Mouse (Mus musculus): ENCODE measurements around the gene Pdap1. TPM values are rescaled to one million over a fixed set of nuclear protein-coding genes. Genes with fewer than 3 reads are reported as not detected.
A peak's percentile ranks its signal among the peaks of the same experiment; 100 is the strongest.
"Not testable (repeated sequence)": the region's sequence is repeated elsewhere in the genome, so short reads cannot be mapped to it uniquely, and the experiment has no call there.

Pdap1 gene
- polyA plus RNA-seq, 1 experiment from 2014 or later = 151 TPM

DNA sequence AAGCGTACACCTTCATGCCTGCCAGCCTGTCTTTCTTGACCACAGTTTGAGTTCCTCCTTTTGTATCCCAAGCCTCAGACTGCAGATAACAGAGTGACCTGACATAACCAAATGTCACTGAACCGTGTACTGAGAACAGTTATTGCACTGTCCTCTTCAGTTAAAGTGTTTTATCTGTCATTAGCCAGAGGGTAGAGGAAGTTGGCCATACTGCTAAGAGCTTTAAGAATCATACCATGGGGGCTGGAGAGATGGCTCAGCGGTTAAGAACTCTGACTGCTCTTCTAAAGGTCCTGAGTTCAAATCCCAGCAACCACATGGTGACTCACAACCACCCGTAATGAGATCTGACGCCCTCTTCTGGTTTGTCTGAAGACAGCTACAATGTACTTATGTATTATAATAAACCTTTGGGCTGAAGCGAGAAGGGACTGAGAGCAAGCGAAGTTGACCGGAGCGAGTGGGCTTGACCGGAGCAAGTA lies 41.7 kb downstream of the Pdap1 start:
- Histone ChIP-seq H3K9me3 (no peaks in the 10 kb centered on the region), H3K27me3 (ENCODE audit: poor library complexity, severe bottlenecking) (no peaks in the 10 kb centered on the region), H3K27ac (no peak overlapping the region), H3K4me3 (no peak overlapping the region), H3K36me3 (replicated peaks) (peaks cover 98% of the 10 kb centered on the region), H3K4me1 (no peaks in the 10 kb centered on the region)
- DNase-seq (ENCODE audit: extremely low spot score, low spot score) = no peak
- WGBS = 92% methylated on average over 10 of the region's 10 CpGs

DNA sequence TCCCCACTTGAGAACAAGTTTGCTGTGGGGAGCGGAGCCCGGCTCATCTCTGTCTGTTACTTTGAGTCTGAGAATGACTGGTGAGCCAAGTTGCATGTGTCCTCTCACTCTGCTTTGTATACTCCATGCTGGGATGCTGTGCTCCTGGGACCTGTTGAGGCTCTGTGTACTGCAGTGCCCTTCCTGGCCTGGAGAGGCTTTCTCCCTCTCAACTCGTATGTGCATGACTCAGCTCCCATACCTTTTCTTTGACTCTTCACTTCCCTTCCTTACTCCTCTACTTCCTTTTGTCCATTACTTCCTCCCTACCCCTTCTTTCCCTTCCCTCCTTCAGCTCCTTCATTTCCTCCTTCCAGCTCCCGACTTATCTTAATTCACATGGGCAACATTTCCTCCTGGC lies 43.8 kb downstream of the Pdap1 start:
- H3K36me3 ChIP-seq (replicated peaks) = peaks cover 98% of the 10 kb centered on the region
- no peak for DNase-seq (ENCODE audit: extremely low spot score, low spot score)
- H3K9me3 ChIP-seq = no peaks in the 10 kb centered on the region
- no peak overlapping the region for H3K4me3 ChIP-seq
- H3K27ac ChIP-seq = no peak overlapping the region
- H3K4me1 ChIP-seq = no peaks in the 10 kb centered on the region
- H3K27me3 ChIP-seq (ENCODE audit: poor library complexity, severe bottlenecking) = no peaks in the 10 kb centered on the region
- WGBS = 87% methylated on average over 4 of the region's 4 CpGs

DNA sequence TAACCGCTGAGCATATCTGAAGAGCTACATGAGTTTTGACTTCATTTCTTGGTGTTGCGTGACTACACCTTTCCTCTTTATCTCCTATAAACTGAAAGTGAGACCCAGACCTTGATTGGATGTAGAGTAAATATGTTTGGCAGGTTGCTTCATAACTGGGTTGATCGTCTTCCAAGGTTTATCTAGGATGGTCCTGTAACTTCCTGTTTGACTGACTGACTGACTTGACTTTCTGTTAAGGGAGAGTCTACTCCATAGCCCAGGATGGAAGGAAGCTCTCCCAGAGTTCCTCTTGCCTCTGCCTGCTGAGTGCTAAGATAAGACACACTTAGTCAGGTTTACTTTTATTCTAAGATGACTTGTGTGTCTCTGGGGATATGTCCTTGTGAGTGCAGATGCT lies 50.2 kb downstream of the Pdap1 start:
- no peak overlapping the region for H3K27ac ChIP-seq
- 95% methylated on average over 3 of the region's 3 CpGs for WGBS

DNA sequence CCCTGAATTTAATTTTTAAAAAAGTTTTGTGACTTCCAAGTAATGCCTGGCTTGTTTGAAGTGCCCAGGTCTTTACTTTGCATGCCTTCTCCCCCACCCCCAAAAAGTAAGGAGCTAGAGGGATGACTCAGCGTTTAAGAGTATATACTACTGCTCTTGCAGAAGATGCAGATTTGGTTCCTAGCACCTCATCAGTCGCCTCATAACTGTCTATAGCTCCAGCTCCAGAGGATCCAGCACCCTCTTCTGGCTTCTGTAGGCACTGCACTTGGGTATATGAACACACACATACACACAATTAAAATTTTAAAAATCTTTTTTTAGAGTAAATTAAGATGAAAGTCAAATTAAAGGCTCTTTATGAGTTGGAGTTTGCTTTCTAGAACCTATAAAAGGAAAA lies 51.9 kb downstream of the Pdap1 start:
- no peak for DNase-seq (ENCODE audit: extremely low spot score, low spot score)
- H3K27ac ChIP-seq = no peak overlapping the region
- peaks cover 11% of the 10 kb centered on the region for H3K4me1 ChIP-seq
- 95% methylated on average over 2 of the region's 2 CpGs for WGBS
- H3K36me3 ChIP-seq (replicated peaks) = peaks cover 71% of the 10 kb centered on the region
- no peak overlapping the region for H3K4me3 ChIP-seq
- H3K9me3 ChIP-seq = no peaks in the 10 kb centered on the region
- no peaks in the 10 kb centered on the region for H3K27me3 ChIP-seq (ENCODE audit: poor library complexity, severe bottlenecking)

More for the DNA sequence above, 50.2 kb downstream of the Pdap1 start:
- Histone ChIP-seq H3K4me3 (no peak overlapping the region), H3K27me3 (ENCODE audit: poor library complexity, severe bottlenecking) (no peaks in the 10 kb centered on the region), H3K36me3 (replicated peaks) (peaks cover 87% of the 10 kb centered on the region), H3K9me3 (no peaks in the 10 kb centered on the region), H3K4me1 (peaks cover 3% of the 10 kb centered on the region)
- DNase-seq (ENCODE audit: extremely low spot score, low spot score) = no peak

DNA sequence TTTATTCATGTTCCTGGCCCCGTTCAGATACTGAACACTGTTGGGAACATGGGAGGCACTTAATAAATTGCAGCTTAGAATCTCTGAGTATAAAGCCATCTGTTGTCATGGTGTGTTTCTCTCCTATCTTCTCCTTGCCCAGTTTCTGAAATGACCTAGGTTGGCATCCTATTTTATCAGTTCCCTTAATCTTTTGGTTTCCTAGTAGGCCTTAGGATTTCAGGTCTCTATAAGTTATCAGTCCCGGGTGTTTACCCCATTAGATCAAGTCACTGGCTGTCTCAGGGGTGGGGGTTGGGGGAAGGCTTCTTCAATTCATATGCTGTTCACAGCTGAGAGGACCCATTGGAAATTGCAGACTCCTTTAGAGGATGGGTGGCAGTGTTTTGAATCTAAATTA lies 55.2 kb downstream of the Pdap1 start:
- peak overlapping the region; percentile 71 for H3K4me3 ChIP-seq
- no peaks in the 10 kb centered on the region for H3K27me3 ChIP-seq (ENCODE audit: poor library complexity, severe bottlenecking)
- H3K4me1 ChIP-seq = peaks cover 11% of the 10 kb centered on the region
- no peaks in the 10 kb centered on the region for H3K9me3 ChIP-seq
- WGBS = 82% methylated on average over 2 of the region's 2 CpGs
- H3K36me3 ChIP-seq (replicated peaks) = peaks cover 40% of the 10 kb centered on the region
- no peak overlapping the region for H3K27ac ChIP-seq
- DNase-seq (ENCODE audit: extremely low spot score, low spot score) = no peak

DNA sequence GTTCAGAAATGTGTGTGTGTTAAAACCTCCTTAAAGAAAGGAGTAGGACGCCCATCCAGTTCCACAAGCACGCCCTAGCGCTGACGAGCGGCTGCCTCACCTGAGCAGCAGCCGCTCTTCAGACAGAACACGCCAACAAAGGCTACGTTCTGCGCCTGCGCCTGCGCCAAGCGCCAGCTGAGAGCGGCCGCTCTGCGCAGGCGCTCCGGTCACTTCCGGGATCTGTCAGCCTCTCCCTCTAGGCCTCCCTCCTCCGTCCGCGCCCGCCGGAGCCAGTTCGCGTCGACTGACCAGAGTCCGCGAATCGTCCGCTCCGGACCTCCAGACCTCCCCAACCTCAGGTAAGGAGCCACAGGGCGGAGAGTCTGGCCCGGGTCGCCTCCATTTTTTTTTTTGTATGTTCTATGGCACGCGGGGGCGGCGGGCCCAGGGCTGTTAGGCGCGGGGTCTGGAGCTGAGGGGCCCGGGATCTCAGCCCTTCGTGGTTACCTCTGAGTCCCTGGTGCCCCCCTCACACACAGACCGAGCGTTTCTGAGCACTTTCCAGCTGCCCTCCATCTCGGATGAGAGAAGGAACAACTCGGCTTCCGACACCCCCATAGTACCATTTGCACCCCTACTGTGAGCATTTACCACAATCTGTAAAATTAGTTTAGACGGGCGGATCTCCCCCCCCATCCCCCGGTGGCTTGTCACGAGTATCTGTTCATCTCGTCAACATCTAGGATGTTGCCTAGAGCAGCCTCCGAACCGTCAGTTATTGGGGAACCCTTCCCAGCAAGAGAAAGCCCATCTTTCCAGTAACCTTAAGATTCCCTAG lies 56.2 kb downstream of the Pdap1 start, which contains the start of the genes Arpc1a and Kpna7:
Gene Arpc1a (plus strand): TSS at position 199 of the 820 bp plus-strand sequence.
Gene Kpna7 (minus strand): TSS at position 399 of the 820 bp plus-strand sequence.
- peak; percentile 92 for DNase-seq (ENCODE audit: extremely low spot score, low spot score)
- Histone ChIP-seq H3K4me1 (peaks cover 11% of the 10 kb centered on the region), H3K27ac (peak within 1 kb of the TSS; percentile 88), H3K4me3 (peak within 1 kb of the TSS; percentile 71), H3K36me3 (replicated peaks) (peaks cover 32% of the 10 kb centered on the region), H3K27me3 (ENCODE audit: poor library complexity, severe bottlenecking) (no peaks in the 10 kb centered on the region), H3K9me3 (no peaks in the 10 kb centered on the region)
- WGBS = under 1% methylated on average over 54 of the region's 54 CpGs

DNA sequence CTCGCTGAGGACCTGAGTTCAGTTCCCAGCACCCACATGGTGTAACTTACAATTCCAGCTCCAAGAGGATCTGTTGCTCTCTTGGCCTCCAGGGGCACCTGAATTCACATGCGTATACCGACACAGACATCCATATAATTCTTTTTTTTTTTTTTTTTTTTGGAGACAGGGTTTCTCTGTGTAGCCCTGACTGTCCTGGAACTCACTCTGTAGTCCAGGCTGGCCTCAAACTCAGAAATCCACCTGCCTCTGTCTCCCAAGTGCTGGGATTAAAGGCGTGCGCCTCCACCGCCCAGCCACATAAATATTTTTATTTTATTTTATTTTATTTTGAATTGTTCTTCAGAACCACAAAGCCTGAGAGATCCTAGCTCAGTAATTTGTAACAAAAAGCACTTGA lies 56.8 kb downstream of the Pdap1 start:
- not testable (repeated sequence) for DNase-seq (ENCODE audit: extremely low spot score, low spot score)
- Histone ChIP-seq H3K4me3 (peak overlapping the region; percentile 71), H3K27ac (peak overlapping the region; percentile 88)

DNA sequence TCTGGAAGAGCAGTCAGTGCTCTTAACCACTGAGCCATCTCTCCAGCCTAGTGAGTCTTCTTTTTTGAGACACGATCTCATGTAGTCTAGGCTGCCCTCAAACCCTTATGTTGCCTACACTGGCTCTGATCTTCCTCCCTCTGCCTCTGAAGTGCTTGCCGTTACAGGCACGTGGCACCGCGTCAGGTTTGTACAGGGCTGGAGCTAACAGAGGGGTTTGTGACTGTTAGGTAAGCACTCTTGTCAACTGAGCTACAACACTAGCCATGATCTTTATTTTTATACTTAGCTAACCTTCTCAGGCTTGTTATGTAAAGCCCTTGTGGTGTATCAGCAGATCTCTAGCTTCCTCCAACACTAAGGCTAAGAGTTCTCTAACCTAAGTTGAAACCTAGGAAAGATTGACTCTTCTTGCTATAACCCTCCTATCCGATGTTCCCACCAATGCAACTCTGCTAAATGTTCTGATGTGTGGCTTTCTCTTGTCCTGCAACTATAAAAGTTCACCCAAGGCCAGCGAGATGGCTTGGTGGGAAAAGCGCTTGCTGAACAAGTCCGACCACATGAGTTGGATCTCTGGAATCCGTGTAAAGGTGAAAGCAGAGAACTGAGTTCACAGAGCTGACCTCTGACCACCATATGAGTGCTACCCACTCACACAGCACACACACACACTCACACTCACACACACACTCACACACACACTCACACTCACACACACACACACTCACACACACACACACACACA lies 58.0 kb downstream of the Pdap1 start:
- no peak overlapping the region for H3K27ac ChIP-seq
- H3K9me3 ChIP-seq = no peaks in the 10 kb centered on the region
- H3K4me1 ChIP-seq = peaks cover 11% of the 10 kb centered on the region
- H3K27me3 ChIP-seq (ENCODE audit: poor library complexity, severe bottlenecking) = no peaks in the 10 kb centered on the region
- 89% methylated on average over 10 of the region's 10 CpGs for WGBS
- peaks cover 16% of the 10 kb centered on the region for H3K36me3 ChIP-seq (replicated peaks)
- DNase-seq (ENCODE audit: extremely low spot score, low spot score) = no peak
- H3K4me3 ChIP-seq = no peak overlapping the region

More for the DNA sequence above, 56.8 kb downstream of the Pdap1 start:
- H3K9me3 ChIP-seq; H3K27me3 ChIP-seq (ENCODE audit: poor library complexity, severe bottlenecking): not testable (repeated sequence)
- 52% methylated on average over 6 of the region's 6 CpGs for WGBS
- peaks cover 11% of the 10 kb centered on the region for H3K4me1 ChIP-seq
- H3K36me3 ChIP-seq (replicated peaks) = peaks cover 26% of the 10 kb centered on the region

Other genes starting within 250 kb of the Pdap1 start
- 12.1 and 13.0 TPM in 2 replicates for gene Smurf1, start 174.4 kb downstream of the Pdap1 start, polyA plus RNA-seq (2016; fragmentation: Nextera tagmentation; extraction: Ambion mirVana)
- not detected in 2 replicates for gene Gm4871, start 107.5 kb downstream of the Pdap1 start, polyA plus RNA-seq (2016; fragmentation: Nextera tagmentation; extraction: Ambion mirVana)
- gene 1700018F24Rik, start 97.2 kb downstream of the Pdap1 start, polyA plus RNA-seq (2016; fragmentation: Nextera tagmentation; extraction: Ambion mirVana) = not detected in 2 replicates
- gene Arpc1a, start 56.4 kb downstream of the Pdap1 start, polyA plus RNA-seq (2016; fragmentation: Nextera tagmentation; extraction: Ambion mirVana) = 120 and 121 TPM in 2 replicates
- not detected in 2 replicates for gene Kpna7, start 56.2 kb downstream of the Pdap1 start, polyA plus RNA-seq (2016; fragmentation: Nextera tagmentation; extraction: Ambion mirVana)
- gene Arpc1b, start 26.0 kb downstream of the Pdap1 start, polyA plus RNA-seq (2016; fragmentation: Nextera tagmentation; extraction: Ambion mirVana) = 82.9 and 83.4 TPM in 2 replicates
- 250 and 253 TPM in 2 replicates for gene Bud31, start 124 bp upstream of the Pdap1 start, polyA plus RNA-seq (2016; fragmentation: Nextera tagmentation; extraction: Ambion mirVana)
- gene Ptcd1, start 26.9 kb upstream of the Pdap1 start, polyA plus RNA-seq (2016; fragmentation: Nextera tagmentation; extraction: Ambion mirVana) = 17.5 and 18.9 TPM in 2 replicates
- gene Cpsf4, start 27.0 kb upstream of the Pdap1 start, polyA plus RNA-seq (2016; fragmentation: Nextera tagmentation; extraction: Ambion mirVana) = 91.4 and 92.5 TPM in 2 replicates
- 508 and 509 TPM in 2 replicates for gene Atp5j2, start 51.8 kb upstream of the Pdap1 start, polyA plus RNA-seq (2016; fragmentation: Nextera tagmentation; extraction: Ambion mirVana)
- 5.9 and 6.5 TPM in 2 replicates for gene Zkscan14, start 61.6 kb upstream of the Pdap1 start, polyA plus RNA-seq (2016; fragmentation: Nextera tagmentation; extraction: Ambion mirVana)
- 18.4 and 18.9 TPM in 2 replicates for gene Zkscan5, start 64.3 kb upstream of the Pdap1 start, polyA plus RNA-seq (2016; fragmentation: Nextera tagmentation; extraction: Ambion mirVana)
- 31.0 and 33.8 TPM in 2 replicates for gene Zfp655, start 91.5 kb upstream of the Pdap1 start, polyA plus RNA-seq (2016; fragmentation: Nextera tagmentation; extraction: Ambion mirVana)
- gene Zscan25, start 140.3 kb upstream of the Pdap1 start, polyA plus RNA-seq (2016; fragmentation: Nextera tagmentation; extraction: Ambion mirVana) = 0.42 and 0.46 TPM in 2 replicates
- not detected in 2 replicates for gene Cyp3a57, start 205.0 kb upstream of the Pdap1 start, polyA plus RNA-seq (2016; fragmentation: Nextera tagmentation; extraction: Ambion mirVana)

Data from forebrain, embryonic 10.5 days (tissue).